Mouse (Mus musculus) neutrophil, adult 83 days (primary cell): ENCODE results near the gene Tex16. TPM values are rescaled to one million over a fixed set of nuclear protein-coding genes. Genes with fewer than 3 reads are reported as not detected.

Experiments
- total RNA-seq, 2 experiments: library from RNA; stranded (reverse); gene quantifications; one replicate each; pipeline ENCODE4 v1.2.4; 2023

Tex16 gene
- total RNA-seq = not detected

GRCm38 (mm10) chrX:112010707-112011106 is at the start of gene Tex16:
Gene Tex16 (plus strand): TSS chrX:112011007.

Other genes with a start within 250 kb of the Tex16 start
- gene Gm45194, start 119.6 kb upstream of the Tex16 start, total RNA-seq = not detected
- not detected for gene 4933403O08Rik, start 228.0 kb downstream of the Tex16 start, total RNA-seq